Mouse (Mus musculus) testis, postnatal 14 days (tissue): ENCODE results near the gene Serpinf1.
"Not testable (repeated sequence)": the region's sequence is repeated elsewhere in the genome, so short reads cannot be mapped to it uniquely, and the experiment has no call there.

Experiments
- DNase-seq: peaks from one replicate; pipeline ENCODE4 v3.0.0; 2021; ENCODE audit warnings: low spot score

Serpinf1 gene

DNA sequence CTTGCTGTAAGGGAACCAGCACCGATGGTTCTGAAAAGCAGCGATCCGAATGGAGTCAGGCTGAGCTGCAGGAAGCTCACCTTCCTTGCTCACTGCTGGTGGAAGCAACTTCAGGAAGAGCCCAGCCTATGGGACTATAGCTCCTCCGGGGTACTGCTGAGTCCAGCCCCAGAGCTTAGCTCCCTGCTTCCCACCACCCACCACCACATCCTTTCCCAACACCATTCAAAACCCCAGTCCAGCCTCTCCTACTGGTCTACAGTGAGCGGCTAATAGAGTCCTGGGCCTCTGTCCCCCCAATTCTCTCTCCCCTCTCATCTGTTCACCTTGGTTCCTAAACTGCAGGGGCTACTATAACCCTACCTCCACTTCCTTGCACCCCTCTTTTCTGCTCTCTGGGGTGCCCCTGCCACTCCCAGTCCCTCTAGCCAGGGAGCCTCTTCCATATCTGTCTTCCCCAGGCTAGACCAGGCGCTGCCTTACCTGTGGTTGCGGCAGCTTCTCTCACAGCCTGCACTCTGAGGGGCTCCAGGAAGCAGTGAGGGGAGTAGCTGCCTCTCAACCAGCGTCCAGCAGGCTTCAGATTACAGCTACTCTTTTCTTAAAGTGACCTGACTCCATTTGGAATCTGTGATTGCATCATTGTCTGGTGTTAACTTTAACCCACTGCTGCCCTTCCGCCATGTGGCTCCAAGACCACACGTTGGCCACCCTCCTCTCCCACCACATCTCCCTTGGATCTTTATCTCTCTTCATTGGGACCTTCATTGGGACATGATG, at the start of gene Serpinf1:
Gene Serpinf1 (minus strand): TSS at position 689 of the 780 bp plus-strand sequence.
- no peak for DNase-seq

- DNase-seq = no peak
These were observed 48.2 kb upstream of the Serpinf1 start for GRCm38 (mm10) chr11:75470675-75471074.

GRCm38 (mm10) chr11:75469261-75469660, 46.8 kb upstream of the Serpinf1 start:
- DNase-seq = no peak

DNA sequence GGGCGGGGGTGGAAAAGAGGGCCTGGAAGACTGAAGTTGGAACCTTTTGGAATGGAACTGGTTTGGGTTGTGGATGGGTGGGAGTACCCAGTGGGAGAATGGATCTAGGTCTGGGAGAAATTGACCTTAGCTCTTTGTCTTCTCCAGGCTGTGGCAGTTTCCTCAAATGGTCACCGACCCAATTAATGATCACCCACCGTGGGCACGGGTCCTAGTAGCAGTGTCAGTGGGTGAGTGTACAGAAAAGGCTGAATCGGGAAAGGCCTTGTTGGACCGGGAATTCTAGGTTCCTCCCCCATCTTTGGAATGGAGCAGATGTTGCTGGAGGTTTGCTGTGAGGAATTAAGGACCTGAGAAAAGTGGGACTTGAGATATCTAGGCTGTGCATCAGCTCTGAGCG, 45.9 kb upstream of the Serpinf1 start:
- DNase-seq = no peak

DNA sequence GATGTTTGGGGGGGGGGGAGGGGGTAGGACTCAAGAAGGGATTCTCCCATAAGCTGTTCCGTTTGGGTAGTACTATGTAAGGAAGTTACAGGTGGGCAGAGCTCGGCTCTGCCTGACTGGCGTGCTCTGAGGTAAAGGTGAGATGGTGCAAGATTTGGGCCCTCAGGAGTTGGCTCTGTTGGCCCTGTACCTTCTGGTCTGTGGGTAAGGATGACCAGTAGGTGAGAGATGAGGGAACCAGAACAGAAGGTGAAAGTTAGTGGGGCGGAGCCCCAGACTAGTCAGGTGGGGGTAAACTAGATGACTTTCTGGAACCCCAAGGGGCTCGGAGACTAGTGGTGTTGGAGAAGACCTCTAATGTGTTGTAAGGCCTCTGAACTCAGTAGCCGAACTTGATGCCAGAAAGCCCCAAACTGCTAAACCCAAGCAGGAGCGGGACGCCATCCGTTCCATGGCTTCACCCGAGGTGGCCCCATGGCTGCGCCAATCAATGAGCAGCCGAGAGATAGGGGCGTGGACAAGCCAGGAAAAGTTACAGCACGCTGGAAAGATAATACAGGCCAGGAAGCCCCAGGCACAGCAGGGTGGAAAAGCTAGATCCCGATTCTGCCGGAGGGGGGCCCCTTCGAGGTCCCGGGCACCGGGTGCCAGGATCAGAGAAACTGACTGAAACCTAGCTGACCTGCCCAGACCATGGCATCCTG, 45.2 kb upstream of the Serpinf1 start:
- peak; percentile 74 for DNase-seq

DNA sequence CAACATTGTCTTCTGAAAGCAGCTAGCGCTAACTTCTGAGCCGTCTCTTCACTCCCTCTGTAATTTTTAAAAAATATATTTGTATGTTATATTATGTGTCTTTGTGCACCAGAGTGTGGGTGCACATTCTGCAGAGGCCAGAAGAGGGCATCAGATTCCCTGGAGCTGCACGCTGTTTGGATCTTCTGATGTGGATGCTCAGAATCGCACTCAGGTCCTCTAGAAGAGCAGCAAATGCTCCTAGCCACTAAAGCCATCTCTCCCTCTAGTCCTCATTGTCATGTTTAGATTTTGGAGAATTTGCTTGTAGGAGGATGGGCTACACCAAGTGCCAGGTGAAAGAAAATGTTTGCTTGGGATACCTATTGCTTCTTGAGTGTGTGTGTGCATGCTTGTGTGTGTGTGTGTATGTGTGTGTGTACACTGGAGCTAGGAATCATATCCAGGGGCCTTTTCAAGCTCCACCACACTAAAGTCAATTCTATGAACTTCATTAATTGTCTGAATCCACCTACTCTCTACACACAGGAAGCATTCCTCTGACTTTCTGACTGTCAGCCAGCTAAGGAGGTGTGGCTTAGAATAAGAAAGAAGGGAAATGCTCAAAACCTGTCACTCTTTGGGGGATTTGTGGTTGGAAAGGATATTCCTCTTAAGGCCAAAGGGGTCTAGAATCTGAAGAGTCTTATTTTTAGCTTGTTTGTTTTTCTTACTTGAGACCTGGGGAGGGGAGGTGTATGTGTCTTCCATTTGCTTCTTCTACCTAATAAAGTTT, 44.4 kb upstream of the Serpinf1 start:
- DNase-seq = no peak

- DNase-seq = no peak
These were observed 42.5 kb upstream of the Serpinf1 start for GRCm38 (mm10) chr11:75465051-75465450.

DNA sequence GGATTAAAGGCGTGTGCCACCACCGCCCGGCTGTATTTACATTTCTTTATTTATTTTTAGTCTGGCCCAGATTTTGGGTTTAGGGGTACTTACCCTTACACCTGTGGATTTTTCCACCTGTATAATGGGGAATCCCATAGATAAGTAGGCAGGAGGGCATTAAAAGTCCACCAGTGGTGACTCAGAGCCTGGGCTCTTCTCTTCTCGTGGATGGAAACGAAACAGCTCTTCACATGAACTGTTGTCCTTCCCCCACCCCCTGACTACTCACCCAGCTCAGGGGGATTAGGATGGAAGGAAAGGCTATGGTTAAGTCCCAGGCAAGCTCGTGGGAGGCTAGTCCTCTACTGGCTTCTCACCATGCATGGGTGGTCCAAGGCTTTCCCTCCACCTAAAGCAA, 41.9 kb upstream of the Serpinf1 start:
- no peak for DNase-seq

DNA sequence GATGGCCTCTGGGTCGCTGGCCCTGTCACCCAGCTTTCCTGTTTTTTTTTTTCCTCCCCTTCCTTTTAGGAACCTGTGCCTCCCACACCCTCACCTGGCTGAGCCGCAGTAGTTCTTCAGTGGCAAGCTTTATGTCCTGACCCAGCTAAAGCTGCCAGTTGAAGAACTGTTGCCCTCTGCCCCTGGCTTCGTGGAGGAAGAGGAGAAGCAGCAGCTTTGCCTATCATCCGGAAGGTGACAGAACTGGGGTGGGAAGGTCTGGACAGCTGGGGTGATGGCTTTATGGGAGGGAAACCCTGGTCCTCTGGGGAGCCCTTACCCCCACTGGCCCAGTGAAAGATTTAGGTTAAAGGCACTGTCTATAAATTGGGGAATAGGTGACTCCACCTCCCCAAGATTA, 41.1 kb upstream of the Serpinf1 start:
- no peak for DNase-seq

- DNase-seq = peak; percentile 87
These were observed 40.4 kb upstream of the Serpinf1 start for GRCm38 (mm10) chr11:75462865-75463336.

GRCm38 (mm10) chr11:75462253-75462783, 39.8 kb upstream of the Serpinf1 start:
- peak; percentile 80 for DNase-seq

DNA sequence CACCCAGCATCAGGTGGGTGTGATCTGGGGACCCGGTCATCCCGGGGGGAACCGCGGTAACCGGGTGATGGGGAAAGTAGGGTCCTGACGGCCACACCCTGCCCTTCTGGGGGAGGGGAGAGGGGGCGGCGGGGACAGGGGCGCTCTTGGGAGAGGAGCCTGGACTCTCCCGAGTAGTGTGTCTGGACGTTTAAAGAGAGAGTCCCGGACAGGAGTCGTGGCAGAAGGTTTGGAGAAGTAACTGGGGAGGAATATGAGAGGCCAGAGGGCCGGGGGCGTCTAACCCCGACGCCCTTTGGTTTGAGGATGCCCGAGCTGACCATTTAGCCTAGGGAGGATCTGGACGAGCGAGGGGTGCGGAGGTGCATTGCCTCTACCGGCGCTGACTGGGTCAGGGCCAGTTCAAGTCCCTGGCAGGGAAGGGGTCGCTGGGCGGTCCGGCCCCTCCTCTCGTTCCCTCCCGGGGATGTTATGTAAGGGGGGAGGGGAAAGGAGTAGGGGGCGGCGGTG, 39.3 kb upstream of the Serpinf1 start:
- no peak for DNase-seq

DNA sequence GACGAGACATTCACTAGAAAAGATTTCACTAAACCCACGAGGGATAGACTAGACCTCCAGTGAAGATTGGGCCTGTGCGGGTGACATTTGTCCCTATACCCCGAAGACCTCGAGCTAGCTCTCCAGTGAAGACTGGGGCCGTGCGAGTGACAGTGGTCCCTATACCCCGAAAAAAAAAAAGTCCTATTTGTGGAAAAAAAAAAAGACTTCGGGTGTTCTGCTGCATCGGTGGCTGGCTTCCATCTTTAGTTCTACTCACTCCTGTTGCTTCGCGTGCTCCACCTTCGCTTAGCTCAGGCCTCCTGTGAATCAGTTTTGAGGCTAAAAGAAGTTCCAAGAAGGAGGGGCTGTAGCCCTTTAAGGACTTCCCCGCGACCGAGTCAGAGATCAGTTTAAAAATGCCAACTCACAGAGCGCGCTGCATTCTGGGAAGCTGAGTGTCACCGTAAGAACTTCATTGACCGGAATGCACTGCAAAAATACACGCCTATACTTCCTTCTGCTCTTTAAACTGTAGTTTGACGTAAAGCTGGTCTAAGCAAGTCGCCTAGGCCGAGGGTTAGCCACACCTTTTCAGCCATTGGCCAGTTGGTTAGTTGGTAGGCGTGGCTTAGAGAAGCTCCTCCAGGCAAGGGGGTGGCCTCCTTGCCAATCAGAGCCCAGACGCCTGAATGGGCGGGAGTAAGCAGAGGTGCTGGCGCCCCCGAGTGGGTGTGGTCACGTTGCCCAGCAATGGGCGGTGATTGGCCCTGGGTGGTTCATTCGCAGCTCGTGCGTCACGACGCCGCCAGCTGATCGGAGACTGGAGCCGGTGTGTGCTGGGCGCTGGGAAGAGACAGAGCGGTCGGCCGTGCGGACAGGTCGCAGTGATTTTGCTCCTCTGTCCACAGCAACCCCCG, 38.6 kb upstream of the Serpinf1 start, which contains the start of gene Tlcd2:
Gene Tlcd2 (plus strand): TSS at position 872 of the 899 bp plus-strand sequence.
- peak; percentile 100 for DNase-seq

DNA sequence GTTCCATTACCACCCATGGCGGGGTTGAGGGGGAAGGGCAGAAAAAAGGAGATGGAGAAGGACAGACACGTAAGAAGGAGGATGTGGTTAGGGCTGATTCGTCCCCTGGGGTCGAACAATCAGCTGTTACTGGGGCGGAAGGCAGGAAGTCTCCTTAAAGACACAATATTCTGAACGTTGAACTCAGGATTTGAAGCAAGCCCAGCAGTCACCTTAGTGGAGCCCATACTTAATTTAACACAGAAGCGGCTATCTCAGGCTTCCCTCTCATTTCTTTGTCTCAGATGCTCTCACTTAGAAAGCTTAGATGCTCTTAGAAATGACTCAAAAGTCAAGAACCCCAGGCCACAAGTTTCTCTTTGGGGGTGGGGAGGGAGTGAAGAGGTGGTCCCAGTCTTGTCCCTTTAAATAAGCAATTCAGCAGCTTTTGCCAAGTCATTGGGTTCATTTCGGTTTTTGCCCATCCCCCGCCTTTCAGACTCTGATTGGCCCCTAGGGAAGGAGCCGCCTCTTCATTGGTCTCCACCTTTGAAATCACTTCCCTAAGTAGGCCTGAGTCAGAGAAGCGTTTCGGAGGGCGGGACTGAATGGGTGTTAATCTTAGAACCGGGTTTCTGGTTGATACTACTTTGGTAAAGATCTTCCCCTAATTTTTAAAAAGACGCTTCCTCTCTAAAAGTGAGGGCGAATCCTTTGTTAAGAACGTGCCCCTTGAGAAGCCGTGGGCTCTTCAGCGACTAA, 37.8 kb upstream of the Serpinf1 start:
- DNase-seq = peak; percentile 88

DNA sequence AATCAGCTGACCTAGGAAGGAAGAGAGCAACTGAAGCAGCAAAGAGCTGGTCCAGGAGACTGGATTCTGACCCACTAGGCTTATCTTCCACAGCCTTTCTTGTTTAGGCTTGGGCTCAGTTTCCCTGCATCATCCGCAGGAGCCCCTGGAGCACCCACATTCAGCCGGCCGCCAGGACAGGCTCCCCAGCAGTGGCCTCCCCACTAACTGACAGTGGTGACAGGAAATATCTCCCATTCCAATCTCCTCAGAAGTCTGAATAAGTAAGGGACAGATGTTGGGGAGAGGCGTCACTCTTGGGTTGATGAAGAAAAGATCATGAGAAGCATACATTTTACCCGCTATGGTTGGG, 37.2 kb upstream of the Serpinf1 start:
- no peak for DNase-seq

DNA sequence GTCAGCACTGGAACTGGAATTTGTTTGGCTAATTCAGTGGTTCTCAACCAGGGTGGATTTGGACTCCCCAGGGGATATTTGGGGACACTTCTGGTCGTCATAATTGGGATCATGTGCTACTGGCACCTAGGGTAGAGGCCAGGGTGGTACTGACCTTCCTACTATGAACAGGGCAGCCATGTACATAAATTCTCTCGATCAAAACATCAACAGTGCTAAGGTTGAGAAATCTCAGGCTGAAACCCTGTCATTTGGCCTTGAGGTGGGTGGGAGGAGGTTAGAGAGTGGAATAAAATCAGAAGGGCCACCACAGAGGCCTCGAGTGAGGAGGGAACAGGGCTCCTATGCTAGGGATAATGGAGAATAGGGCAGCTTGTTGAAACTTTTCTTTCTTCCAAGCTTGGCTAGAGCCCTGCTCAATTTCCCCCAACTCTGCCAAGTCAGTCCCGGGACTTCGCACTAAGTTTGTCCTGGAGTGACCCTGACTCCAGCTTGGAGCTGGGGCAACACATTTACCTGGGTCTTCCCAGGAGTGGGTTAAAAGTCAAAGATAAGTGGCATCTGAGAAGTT, 36.7 kb upstream of the Serpinf1 start:
- DNase-seq = no peak

DNA sequence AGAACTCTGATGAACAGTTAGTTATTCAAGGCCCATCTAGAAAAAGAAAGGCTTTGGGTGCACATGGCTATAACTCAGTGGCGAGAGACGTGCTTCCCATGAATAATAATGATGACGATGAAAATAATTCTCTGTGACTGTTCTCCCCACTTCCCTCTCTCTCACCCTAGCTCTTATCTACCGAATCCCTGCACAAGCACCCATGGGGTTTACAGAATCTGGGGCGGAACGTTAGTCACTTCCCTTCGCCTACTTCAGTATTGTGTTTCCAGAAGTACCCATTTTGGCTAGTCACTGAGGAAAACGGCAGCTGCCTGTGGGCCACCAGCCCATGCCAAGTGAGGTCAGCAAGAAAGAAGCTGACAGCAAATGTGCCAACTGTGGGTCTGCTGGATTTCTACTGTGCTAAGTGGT, 36.1 kb upstream of the Serpinf1 start:
- no peak for DNase-seq

DNA sequence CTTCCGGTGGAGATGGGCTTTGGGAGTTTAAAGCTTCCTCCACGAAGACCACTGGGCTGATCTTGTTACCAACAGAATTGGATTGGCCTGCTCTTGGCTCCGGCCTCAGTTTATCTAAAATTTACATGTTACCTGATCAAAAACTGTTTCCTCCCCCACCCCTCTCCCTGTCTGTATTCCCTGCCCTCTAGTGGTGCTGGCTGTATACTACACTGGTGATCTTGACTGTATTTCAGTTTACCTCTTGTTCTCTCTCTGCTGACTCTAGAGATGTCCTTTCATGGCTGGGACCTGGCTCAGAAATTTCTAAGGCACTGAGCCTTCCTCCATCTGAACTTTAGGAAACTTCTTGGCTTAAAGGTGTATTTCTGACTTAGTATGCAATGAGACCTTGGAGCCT, 35.7 kb upstream of the Serpinf1 start:
- DNase-seq = no peak

GRCm38 (mm10) chr11:75456440-75456871, 34.0 kb upstream of the Serpinf1 start:
- no peak for DNase-seq

DNA sequence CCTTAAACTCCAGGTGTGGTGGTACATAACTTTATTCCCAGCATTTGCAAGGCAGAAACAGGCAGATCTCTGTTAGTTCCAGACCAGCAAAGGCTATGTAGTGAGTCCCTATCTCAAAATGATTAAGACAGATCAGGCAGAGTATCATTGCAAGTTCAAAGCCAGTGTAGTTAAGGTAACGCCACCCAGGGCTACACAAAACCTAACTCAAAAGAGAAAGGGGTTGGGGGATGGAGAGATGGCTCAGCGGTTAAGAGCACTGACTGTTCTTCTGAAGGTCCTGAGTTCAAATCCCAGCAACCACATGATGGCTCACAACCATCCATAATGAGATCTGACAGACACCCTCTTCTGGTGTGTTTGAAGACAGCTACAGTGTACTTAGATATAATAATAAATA, 33.5 kb upstream of the Serpinf1 start:
- not testable (repeated sequence) for DNase-seq
